ENCODE assay signal across 16 mouse cellular contexts in genomic region chr12:13983631-13984395, GRCm38 (mm10).
A peak's percentile ranks its signal among the peaks of the same experiment; 100 is the strongest.
DNase-seq lines count a peak whose midpoint lies in the region; ATAC-seq lines count a peak whose summit lies in the region.
"Had no signal": no experiment of that assay in that cellular context is flagged by ENCODE, and none has a peak within 500 bp of the region (broad histone marks: within the 10 kb centered on the region; RNA-seq: fewer than 3 reads in every experiment).

No protein-coding gene starts in this region.

- no peak overlapping the region for H3K4me2 ChIP-seq in forebrain, embryonic 16.5 days (ENCODE audit: low read length)
- H3K4me2 ChIP-seq in neural tube, embryonic 14.5 days (ENCODE audit: low read depth, low read length), result no peak overlapping the region
- no peak overlapping the region for H3K4me2 ChIP-seq in intestine, embryonic 15.5 days (replicated peaks)
- H3K4me2 ChIP-seq: embryonic facial prominence, embryonic 12.5 days; liver, embryonic 13.5 days had no signal

- peaks cover 11% of the 10 kb centered on the region for H3K27me3 ChIP-seq in forebrain, embryonic 16.5 days (replicated peaks; ENCODE audit: control insufficient read depth, insufficient read depth, low read length)
- no peaks in the 10 kb centered on the region for H3K27me3 ChIP-seq in neural tube, embryonic 14.5 days (ENCODE audit: control insufficient read depth, insufficient read depth, low read length)
- H3K27me3 ChIP-seq in intestine, embryonic 15.5 days (replicated peaks), result no peaks in the 10 kb centered on the region
- H3K27me3 ChIP-seq: embryonic facial prominence, embryonic 12.5 days; liver, embryonic 13.5 days; megakaryocyte, embryonic 14.5 days had no signal

- H3K4me1 ChIP-seq in forebrain, embryonic 16.5 days (replicated peaks; ENCODE audit: control insufficient read depth, insufficient read depth, low read length), result 0 out of 2 replicates have a peak, but pooled peaks cover 8% of the 10 kb centered on the region
- peaks cover 6% of the 10 kb centered on the region; the same call in 1 of the 2 replicates for H3K4me1 ChIP-seq in neural tube, embryonic 14.5 days (ENCODE audit: control insufficient read depth, insufficient read depth, low read length)
- no peaks in the 10 kb centered on the region for H3K4me1 ChIP-seq in intestine, embryonic 15.5 days (replicated peaks)
- H3K4me1 ChIP-seq: embryonic facial prominence, embryonic 12.5 days; liver, embryonic 13.5 days; megakaryocyte, embryonic 14.5 days had no signal

- H3K9ac ChIP-seq in forebrain, embryonic 16.5 days (replicated peaks; ENCODE audit: low read depth, low read length), result no peak overlapping the region
- H3K9ac ChIP-seq in neural tube, embryonic 14.5 days (replicated peaks; ENCODE audit: low read depth, low read length), result no peak overlapping the region
- no peak overlapping the region for H3K9ac ChIP-seq in intestine, embryonic 15.5 days
- H3K9ac ChIP-seq: embryonic facial prominence, embryonic 12.5 days; liver, embryonic 13.5 days had no signal

- H3K9me3 ChIP-seq in forebrain, embryonic 16.5 days (ENCODE audit: control insufficient read depth, low read length), result no peaks in the 10 kb centered on the region
- no peaks in the 10 kb centered on the region for H3K9me3 ChIP-seq in neural tube, embryonic 14.5 days (ENCODE audit: control insufficient read depth, low read length)
- H3K9me3 ChIP-seq in intestine, embryonic 15.5 days, result no peaks in the 10 kb centered on the region
- H3K9me3 ChIP-seq: embryonic facial prominence, embryonic 12.5 days; G1E; liver, embryonic 13.5 days; megakaryocyte, embryonic 14.5 days had no signal

- DNase-seq in lung, postnatal 25 days (ENCODE audit: low spot score), result peak; percentile 18
- no peak for DNase-seq in lung, postnatal 14 days
- DNase-seq in mesoderm, embryonic 11.5 days (ENCODE audit: low read depth, low spot score), result peak; percentile 8
- DNase-seq in cerebellum, postnatal 25 days, result no peak
- no peak for DNase-seq in heart, adult 8-10 months (ENCODE audit: low spot score)
- DNase-seq: cerebellum, adult 9-10 months; kidney, adult 9 months; liver, embryonic 13.5 days; right cerebral cortex, postnatal 4 days; thymus, postnatal 14 days had no signal

- H3K4me3 ChIP-seq in forebrain, embryonic 16.5 days (replicated peaks; ENCODE audit: low read length), result no peak overlapping the region
- H3K4me3 ChIP-seq in neural tube, embryonic 14.5 days (ENCODE audit: low read depth, low read length), result no peak overlapping the region
- no peak overlapping the region for H3K4me3 ChIP-seq in intestine, embryonic 15.5 days (replicated peaks)
- H3K4me3 ChIP-seq: embryonic facial prominence, embryonic 12.5 days; liver, embryonic 13.5 days; megakaryocyte, embryonic 14.5 days had no signal

- peak overlapping the region; percentile 33 for H3K27ac ChIP-seq in forebrain, embryonic 16.5 days (ENCODE audit: low read length)
- H3K27ac ChIP-seq in neural tube, embryonic 14.5 days (ENCODE audit: low read depth, low read length), result no peak overlapping the region
- no peak overlapping the region for H3K27ac ChIP-seq in intestine, embryonic 15.5 days
- H3K27ac ChIP-seq: embryonic facial prominence, embryonic 12.5 days; liver, embryonic 13.5 days had no signal

- 14% methylated on average over 7 of the region's 7 CpGs for WGBS in forebrain, embryonic 16.5 days
- 27% methylated on average over 7 of the region's 7 CpGs for WGBS in neural tube, embryonic 14.5 days
- WGBS in intestine, embryonic 15.5 days, result 81% methylated on average over 7 of the region's 7 CpGs

- peak; percentile 95 for ATAC-seq in forebrain, embryonic 16.5 days
- peak; percentile 48; the same call in 1 of the 2 replicates for ATAC-seq in neural tube, embryonic 14.5 days (ENCODE audit: low read depth)
- no peak for ATAC-seq in intestine, embryonic 15.5 days

- H3K36me3 ChIP-seq in forebrain, embryonic 16.5 days (ENCODE audit: control insufficient read depth, insufficient read depth), result no peaks in the 10 kb centered on the region
- H3K36me3 ChIP-seq in neural tube, embryonic 14.5 days (ENCODE audit: control insufficient read depth, insufficient read depth, low read length), result no peaks in the 10 kb centered on the region
- no peaks in the 10 kb centered on the region for H3K36me3 ChIP-seq in intestine, embryonic 15.5 days
- H3K36me3 ChIP-seq: embryonic facial prominence, embryonic 12.5 days; G1E; liver, embryonic 13.5 days had no signal

Comparison
In these comparisons a context has a peak if more than half of its experiments do, and no peak if none do; other contexts are left out.
1. DNase-seq: peak in lung, postnatal 25 days (single experiment) and mesoderm, embryonic 11.5 days (single experiment); none in lung, postnatal 14 days (single experiment), cerebellum, postnatal 25 days (0 of 2) and heart, adult 8-10 months (single experiment).